Mouse (Mus musculus) liver (tissue): Measurements from ENCODE around the gene Elmo1.

Experiments used
- DNase-seq: peaks from one replicate; pipeline ENCODE4 v3.0.0-alpha.2; 2020; ENCODE audit warnings: mixed read lengths

The Elmo1 gene

GRCm38 (mm10) chr13:20090133-20090710 lies at the start of gene Elmo1:
Elmo1 (plus strand) TSS chr13:20090596.
- DNase-seq: peak; percentile 68

GRCm38 (mm10) chr13:20041169-20041830 lies 49.1 kb upstream of the Elmo1 start:
- DNase-seq: no peak

GRCm38 (mm10) chr13:20042856-20043255 lies 47.5 kb upstream of the Elmo1 start:
- no peak for DNase-seq

- no peak for DNase-seq
Measured at GRCm38 (mm10) chr13:20045350-20045749, 45.0 kb upstream of the Elmo1 start.

GRCm38 (mm10) chr13:20045836-20046235 lies 44.6 kb upstream of the Elmo1 start:
- no peak for DNase-seq

- DNase-seq: no peak
Measured at GRCm38 (mm10) chr13:20046406-20046805, 44.0 kb upstream of the Elmo1 start.

GRCm38 (mm10) chr13:20047926-20048836 lies 42.2 kb upstream of the Elmo1 start:
- no peak for DNase-seq

- DNase-seq: no peak
Measured at GRCm38 (mm10) chr13:20048837-20049160, 41.6 kb upstream of the Elmo1 start.

- no peak for DNase-seq
Measured at GRCm38 (mm10) chr13:20049654-20050053, 40.7 kb upstream of the Elmo1 start.

- DNase-seq: no peak
Measured at GRCm38 (mm10) chr13:20050149-20050548, 40.2 kb upstream of the Elmo1 start.

GRCm38 (mm10) chr13:20057926-20058325 lies 32.5 kb upstream of the Elmo1 start:
- DNase-seq: no peak

GRCm38 (mm10) chr13:20061031-20061430 lies 29.4 kb upstream of the Elmo1 start:
- no peak for DNase-seq

GRCm38 (mm10) chr13:20063331-20063730 lies 27.1 kb upstream of the Elmo1 start:
- no peak for DNase-seq

- no peak for DNase-seq
Measured at GRCm38 (mm10) chr13:20072043-20072442, 18.4 kb upstream of the Elmo1 start.

GRCm38 (mm10) chr13:20072994-20073393 lies 17.4 kb upstream of the Elmo1 start:
- no peak for DNase-seq

GRCm38 (mm10) chr13:20076521-20076920 lies 13.9 kb upstream of the Elmo1 start:
- DNase-seq: no peak

- DNase-seq: no peak
Measured at GRCm38 (mm10) chr13:20077237-20077636, 13.2 kb upstream of the Elmo1 start.

GRCm38 (mm10) chr13:20090711-20091603 lies 561 bp downstream of the Elmo1 start:
- peak; percentile 50 for DNase-seq

- DNase-seq: no peak
Measured at GRCm38 (mm10) chr13:20091604-20091926, 1.2 kb downstream of the Elmo1 start.

GRCm38 (mm10) chr13:20092301-20092700 lies 1.9 kb downstream of the Elmo1 start:
- no peak for DNase-seq

- DNase-seq: peak; percentile 23
Measured at GRCm38 (mm10) chr13:20093307-20094045, 3.1 kb downstream of the Elmo1 start.
